Mouse (Mus musculus): ENCODE measurements around the gene Bag6.
"Not testable (repeated sequence)": the region's sequence is repeated elsewhere in the genome, so short reads cannot be mapped to it uniquely, and the experiment has no call there.

Bag6 gene

GRCm38 (mm10) chr17:35111774-35112173 lies 23.2 kb upstream of the Bag6 start:
- no peak for DNase-seq (ENCODE audit: low read depth, low spot score)

- no peak for DNase-seq (ENCODE audit: low read depth, low spot score)
Observed at GRCm38 (mm10) chr17:35115046-35116019, 19.6 kb upstream of the Bag6 start, which contains the start of gene Ly6g5b. Gene Ly6g5b, minus strand, starts transcription at chr17:35115428.

GRCm38 (mm10) chr17:35120745-35121142 lies 14.2 kb upstream of the Bag6 start:
- DNase-seq (ENCODE audit: low read depth, low spot score), result no peak

GRCm38 (mm10) chr17:35121143-35121799 lies 13.7 kb upstream of the Bag6 start, which contains the start of gene Gpank1:
Gene Gpank1, plus strand, starts transcription at chr17:35121455.
- DNase-seq (ENCODE audit: low read depth, low spot score), result peak; percentile 98

GRCm38 (mm10) chr17:35121871-35122303 lies 13.1 kb upstream of the Bag6 start, which contains the start of gene Csnk2b:
Gene Csnk2b, minus strand, starts transcription at chr17:35122053.
- peak; percentile 57 for DNase-seq (ENCODE audit: low read depth, low spot score)

GRCm38 (mm10) chr17:35123287-35123686 lies 11.7 kb upstream of the Bag6 start:
- not testable (repeated sequence) for DNase-seq (ENCODE audit: low read depth, low spot score)

- DNase-seq (ENCODE audit: low read depth, low spot score), result not testable (repeated sequence)
Observed at GRCm38 (mm10) chr17:35124261-35124896, 10.6 kb upstream of the Bag6 start.

- DNase-seq (ENCODE audit: low read depth, low spot score), result no peak
Observed at GRCm38 (mm10) chr17:35125081-35125480, 9.9 kb upstream of the Bag6 start.

GRCm38 (mm10) chr17:35125578-35125977 lies 9.4 kb upstream of the Bag6 start:
- no peak for DNase-seq (ENCODE audit: low read depth, low spot score)

GRCm38 (mm10) chr17:35126206-35126611 lies 8.8 kb upstream of the Bag6 start, which contains the start of gene D17H6S53E:
Gene D17H6S53E, plus strand, starts transcription at chr17:35126373.
- DNase-seq (ENCODE audit: low read depth, low spot score), result no peak

- DNase-seq (ENCODE audit: low read depth, low spot score), result no peak
Observed at GRCm38 (mm10) chr17:35127017-35127416, 8.0 kb upstream of the Bag6 start.

- no peak for DNase-seq (ENCODE audit: low read depth, low spot score)
Observed at GRCm38 (mm10) chr17:35128996-35129395, 6.0 kb upstream of the Bag6 start.

- DNase-seq (ENCODE audit: low read depth, low spot score), result no peak
Observed at GRCm38 (mm10) chr17:35131038-35131437, 3.9 kb upstream of the Bag6 start.

GRCm38 (mm10) chr17:35131500-35132173 lies 3.3 kb upstream of the Bag6 start, which contains the start of gene Apom:
Gene Apom, minus strand, starts transcription at chr17:35132050.
- DNase-seq (ENCODE audit: low read depth, low spot score), result no peak

GRCm38 (mm10) chr17:35132174-35132560 lies 2.8 kb upstream of the Bag6 start:
- no peak for DNase-seq (ENCODE audit: low read depth, low spot score)

GRCm38 (mm10) chr17:35133517-35133916 lies 1.5 kb upstream of the Bag6 start:
- no peak for DNase-seq (ENCODE audit: low read depth, low spot score)

GRCm38 (mm10) chr17:35135591-35136320 lies 778 bp downstream of the Bag6 start:
- no peak for DNase-seq (ENCODE audit: low read depth, low spot score)

- no peak for DNase-seq (ENCODE audit: low read depth, low spot score)
Observed at GRCm38 (mm10) chr17:35139269-35139668, 4.3 kb downstream of the Bag6 start.

- DNase-seq (ENCODE audit: low read depth, low spot score), result no peak
Observed at GRCm38 (mm10) chr17:35140490-35140996, 5.6 kb downstream of the Bag6 start.

GRCm38 (mm10) chr17:35141971-35142370 lies 7.0 kb downstream of the Bag6 start:
- no peak for DNase-seq (ENCODE audit: low read depth, low spot score)
